Mouse (Mus musculus) ES-E14 (cell line): ENCODE data around the gene Sult2a3. TPM values are rescaled to one million over a fixed set of nuclear protein-coding genes. Genes with fewer than 3 reads are reported as not detected.

ENCODE experiments used
- total RNA-seq: library from RNA; depleted of rRNA; stranded (reverse); fragments of 300-350 nt; gene quantifications from 2 replicates; pipeline ENCODE4 v1.2.3, GENCODE M21; 2012; rRNA removed

Sult2a3 gene
- total RNA-seq, 1 experiment: not detected

Other genes starting within 250 kb of the Sult2a3 start
- 0.32 TPM in 1 of 2 replicates, not detected in the other for gene Sult2a4, start 133.4 kb downstream of the Sult2a3 start, total RNA-seq
- not detected in 2 replicates for gene Sult2a6, start 131.8 kb upstream of the Sult2a3 start, total RNA-seq
- not detected in 2 replicates for gene Obox8, start 210.5 kb upstream of the Sult2a3 start, total RNA-seq